Comparison of ENCODE assay signal across 8 mouse cellular contexts in genomic region chr8:125669700-125670195, GRCm38 (mm10). TPM values are rescaled to one million over a fixed set of nuclear protein-coding genes. Genes with fewer than 3 reads are reported as not detected.
A peak's percentile ranks its signal among the peaks of the same experiment; 100 is the strongest.
DNase-seq lines count a peak whose midpoint lies in the region; ATAC-seq lines count a peak whose summit lies in the region.

TSS of gene Map10 (plus strand) at chr8:125669818.

- H3K27me3 ChIP-seq in erythroblast, embryonic 14.5 days (ENCODE audit: control insufficient read depth): peaks cover 7% of the 10 kb centered on the region
- peaks cover 13% of the 10 kb centered on the region for H3K27me3 ChIP-seq in forebrain, embryonic 12.5 days
- no peaks in the 10 kb centered on the region for H3K27me3 ChIP-seq in heart, embryonic 16.5 days (ENCODE audit: control insufficient read depth, insufficient read depth, low read length)
- H3K27me3 ChIP-seq in liver, embryonic 11.5 days (replicated peaks; ENCODE audit: control insufficient read depth, insufficient read depth, low read length): no peaks in the 10 kb centered on the region

- H3K9me3 ChIP-seq in erythroblast, embryonic 14.5 days (ENCODE audit: control insufficient read depth, low read length): peaks cover 34% of the 10 kb centered on the region
- peaks cover 31% of the 10 kb centered on the region for H3K9me3 ChIP-seq in forebrain, embryonic 12.5 days
- H3K9me3 ChIP-seq in heart, embryonic 16.5 days (replicated peaks; ENCODE audit: control insufficient read depth, low read length): peaks cover 21% of the 10 kb centered on the region
- peaks cover 20% of the 10 kb centered on the region for H3K9me3 ChIP-seq in liver, embryonic 11.5 days (ENCODE audit: control insufficient read depth, low read length)

- WGBS in forebrain, embryonic 12.5 days: 2% methylated on average over 62 of the region's 62 CpGs
- 1% methylated on average over 62 of the region's 62 CpGs for WGBS in heart, embryonic 16.5 days
- WGBS in liver, embryonic 11.5 days: 1% methylated on average over 59 of the region's 62 CpGs

- peak within 1 kb of the TSS; percentile 88 for H3K4me2 ChIP-seq in forebrain, embryonic 12.5 days
- peak within 1 kb of the TSS; percentile 76 for H3K4me2 ChIP-seq in heart, embryonic 16.5 days (ENCODE audit: low read depth, low read length)
- H3K4me2 ChIP-seq in liver, embryonic 11.5 days: peak within 1 kb of the TSS; percentile 89

- H3K36me3 ChIP-seq in erythroblast, embryonic 14.5 days (ENCODE audit: control insufficient read depth): no peaks in the 10 kb centered on the region
- peaks cover 15% of the 10 kb centered on the region for H3K36me3 ChIP-seq in forebrain, embryonic 12.5 days (replicated peaks)
- peaks cover 17% of the 10 kb centered on the region for H3K36me3 ChIP-seq in heart, embryonic 16.5 days (ENCODE audit: control insufficient read depth, insufficient read depth)
- peaks cover 5% of the 10 kb centered on the region; the same call in 1 of the 2 replicates for H3K36me3 ChIP-seq in liver, embryonic 11.5 days (ENCODE audit: control insufficient read depth, insufficient read depth, low read length)

- peak within 1 kb of the TSS; percentile 60 for H3K4me3 ChIP-seq in erythroblast, embryonic 14.5 days (replicated peaks)
- peak within 1 kb of the TSS; percentile 65 for H3K4me3 ChIP-seq in forebrain, embryonic 12.5 days (replicated peaks)
- H3K4me3 ChIP-seq in heart, embryonic 16.5 days (ENCODE audit: low read length): peak within 1 kb of the TSS; percentile 69
- H3K4me3 ChIP-seq in liver, embryonic 11.5 days (ENCODE audit: low read depth, low read length): peak within 1 kb of the TSS; percentile 70

- peak; percentile 91 for DNase-seq in kidney, postnatal 14 days
- DNase-seq in liver, embryonic 11.5 days (ENCODE audit: low spot score): peak; percentile 83
- peak; percentile 91 for DNase-seq in naive thymus-derived CD4-positive, alpha-beta T cell, adult 2 months (ENCODE audit: low read depth)
- DNase-seq in spleen, postnatal 4 days (ENCODE audit: low spot score in 2 of 2): peak; percentile 75 to 89

- H3K9ac ChIP-seq in forebrain, embryonic 12.5 days: peak within 1 kb of the TSS; percentile 71
- peak within 1 kb of the TSS; percentile 84 for H3K9ac ChIP-seq in heart, embryonic 16.5 days (ENCODE audit: low read length)
- peak within 1 kb of the TSS; percentile 75 for H3K9ac ChIP-seq in liver, embryonic 11.5 days (ENCODE audit: low read depth, low read length)

- peak within 1 kb of the TSS; percentile 27; the same call in 1 of the 2 replicates for H3K27ac ChIP-seq in forebrain, embryonic 12.5 days
- peak within 1 kb of the TSS; percentile 52; the same call in 1 of the 2 replicates for H3K27ac ChIP-seq in heart, embryonic 16.5 days (ENCODE audit: low read length)
- H3K27ac ChIP-seq in liver, embryonic 11.5 days (ENCODE audit: low read depth, low read length): no peak within 1 kb of the TSS

- no peak for ATAC-seq in erythroblast, adult 5-6 weeks (replicated peaks; ENCODE audit: low FRiP score, poor library complexity, severe bottlenecking)
- ATAC-seq in forebrain, embryonic 12.5 days (ENCODE audit: low FRiP score): peak; percentile 89
- ATAC-seq in heart, embryonic 16.5 days (replicated peaks; ENCODE audit: extremely low read depth, insufficient read depth, low FRiP score): peak; percentile 74
- ATAC-seq in liver, embryonic 11.5 days (replicated peaks; ENCODE audit: low FRiP score): peak; percentile 87

- H3K4me1 ChIP-seq in erythroblast, embryonic 14.5 days (ENCODE audit: control insufficient read depth): peaks cover 7% of the 10 kb centered on the region
- peaks cover 26% of the 10 kb centered on the region for H3K4me1 ChIP-seq in forebrain, embryonic 12.5 days
- peaks cover 30% of the 10 kb centered on the region for H3K4me1 ChIP-seq in heart, embryonic 16.5 days (ENCODE audit: control insufficient read depth, insufficient read depth, low read length)
- peaks cover 5% of the 10 kb centered on the region; the same call in 1 of the 2 replicates for H3K4me1 ChIP-seq in liver, embryonic 11.5 days (replicated peaks; ENCODE audit: control insufficient read depth, insufficient read depth, low read length)

RNA-seq across cellular contexts. Expression of gene Map10, which starts in this region (rescaled TPM):
- not detected in 2 replicates for polyA plus RNA-seq in erythroblast, embryonic 14.5 days (2012)
- total RNA-seq in erythroblast, adult 5-6 weeks (2015; ENCODE audit: low replicate concordance): 0.42 TPM in 1 of 2 replicates, not detected in the other
- total RNA-seq in erythroblast, adult 5-6 weeks (2017; ENCODE audit: low replicate concordance): 0.14 TPM in 1 of 2 replicates, not detected in the other
- 8.7 and 10.0 TPM in 2 replicates for polyA plus RNA-seq in forebrain, embryonic 12.5 days (2016; fragmentation: Nextera tagmentation; extraction: Ambion mirVana)
- polyA plus RNA-seq in heart, embryonic 16.5 days (2015; fragmentation: Nextera tagmentation; extraction: Ambion mirVana): 6.6 and 6.9 TPM in 2 replicates
- polyA plus RNA-seq in liver, embryonic 11.5 days (2014; fragmentation: Nextera tagmentation; extraction: Ambion mirVana): 2.6 and 3.3 TPM in 2 replicates
